16 mouse cellular contexts compared by ENCODE assay signal in the genomic region with DNA sequence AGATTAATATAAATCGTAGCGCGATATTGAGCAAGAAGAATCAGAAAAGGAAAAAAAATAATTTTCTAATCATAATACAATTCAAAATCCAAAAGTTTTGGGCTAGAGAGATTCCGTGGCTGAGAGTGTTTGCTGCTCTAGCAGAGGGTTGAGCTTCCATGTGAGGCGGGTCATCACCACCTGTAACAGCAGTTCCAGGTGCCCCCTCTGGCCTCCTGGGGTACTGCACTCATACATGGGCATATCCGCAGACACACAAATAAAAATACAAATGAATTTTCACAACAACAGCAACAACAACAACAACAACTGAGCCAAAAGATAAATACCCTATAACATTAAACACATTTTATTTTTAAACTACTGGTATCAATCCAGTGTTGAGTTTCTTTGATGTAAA.
A peak's percentile ranks its signal among the peaks of the same experiment; 100 is the strongest.
DNase-seq lines count a peak whose midpoint lies in the region; ATAC-seq and TF ChIP-seq lines count a peak whose summit lies in the region.
"Had no signal": no experiment of that assay in that cellular context is flagged by ENCODE, and none has a peak within 500 bp of the region (broad histone marks: within the 10 kb centered on the region; RNA-seq: fewer than 3 reads in every experiment).

No protein-coding gene starts in this region.

- no peak overlapping the region for H3K4me3 ChIP-seq in left cerebral cortex, adult 2 months
- H3K4me3 ChIP-seq: embryonic facial prominence, embryonic 15.5 days; forebrain, embryonic 13.5 days; hindbrain, embryonic 15.5 days; limb, embryonic 15.5 days; neural tube, embryonic 15.5 days had no signal

- TF ChIP-seq CTCF in left cerebral cortex, adult 2 months (IDR thresholded peaks at IDR 0.05) = peak; percentile 30

- peak; percentile 10 to 24 for DNase-seq in cerebellum, postnatal 10 days
- DNase-seq in cerebellum, adult 11 months = no peak
- DNase-seq in left cerebral cortex, adult 2 months (ENCODE audit: extremely low spot score in 1 of 2, low spot score in 2 of 2) = no peak
- no peak for DNase-seq in left cerebral cortex, adult 11 months (ENCODE audit: low spot score)
- DNase-seq in A20 (ENCODE audit: low read depth, low spot score) (peak; percentile 2), ZHBTc4 (ENCODE audit: low read depth, low spot score) (peak; percentile 50)
- DNase-seq in heart, postnatal 4 days = no peak
- DNase-seq: adrenal gland, postnatal 14 days; gastrocnemius, postnatal 14 days had no signal

- no peak for ATAC-seq in frontal cortex, adult (ENCODE audit: low TSS enrichment)
- ATAC-seq: forebrain, embryonic 13.5 days had no signal

- intact Hi-C loops in left cerebral cortex, adult 2 months (cut with DNase I) = no loop called here

- no peak overlapping the region for H3K27ac ChIP-seq in left cerebral cortex, adult 2 months
- H3K27ac ChIP-seq: embryonic facial prominence, embryonic 15.5 days; forebrain, embryonic 13.5 days; hindbrain, embryonic 15.5 days; limb, embryonic 15.5 days; macrophage; neural tube, embryonic 15.5 days had no signal

Comparison
In these comparisons a context has a peak if more than half of its experiments do, and no peak if none do; other contexts are left out.
1. DNase-seq: peak in cerebellum, postnatal 10 days (2 of 2), A20 (single experiment) and ZHBTc4 (single experiment); none in cerebellum, adult 11 months (single experiment), left cerebral cortex, adult 2 months (0 of 2), left cerebral cortex, adult 11 months (single experiment) and heart, postnatal 4 days (single experiment).